Mouse (Mus musculus): ENCODE measurements around the gene Chrdl2. TPM values are rescaled to one million over a fixed set of nuclear protein-coding genes. Genes with fewer than 3 reads are reported as not detected.
A peak's percentile ranks its signal among the peaks of the same experiment; 100 is the strongest.

Chrdl2 gene
- polyA plus RNA-seq, 1 experiment from 2014 or later, result 0.10 TPM

DNA sequence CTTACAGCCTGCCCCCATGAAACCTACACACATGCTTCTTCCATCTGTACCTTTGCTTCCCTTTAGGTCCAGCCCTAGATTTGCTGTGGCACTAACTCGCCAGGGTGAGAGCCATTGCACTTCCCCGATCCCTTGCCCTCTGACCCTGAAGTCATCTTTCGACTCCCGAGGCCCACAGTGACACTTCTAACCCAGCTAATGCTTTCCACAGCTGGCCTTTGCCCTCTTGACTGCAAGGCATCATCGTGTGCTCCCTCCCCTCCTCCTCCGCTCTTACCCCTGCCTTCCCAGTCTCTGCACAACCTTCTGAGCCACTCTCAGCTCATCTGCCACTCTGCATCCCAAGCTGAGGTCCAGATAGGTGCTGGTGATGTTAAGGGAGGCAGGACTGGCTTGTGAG, 6.5 kb downstream of the Chrdl2 start:
- Histone ChIP-seq H3K4me1 (ENCODE audit: control insufficient read depth, insufficient read depth, low read length) (no peaks in the 10 kb centered on the region), H3K9ac (ENCODE audit: low read depth, low read length) (no peak overlapping the region), H3K4me2 (no peak overlapping the region), H3K27me3 (ENCODE audit: control insufficient read depth, insufficient read depth, low read length) (peaks cover 28% of the 10 kb centered on the region), H3K27ac (ENCODE audit: low read depth, low read length) (no peak overlapping the region), H3K4me3 (ENCODE audit: low read depth, low read length) (no peak overlapping the region), H3K9me3 (replicated peaks; ENCODE audit: control insufficient read depth, low read length) (no peaks in the 10 kb centered on the region), H3K36me3 (ENCODE audit: control insufficient read depth, insufficient read depth, low read length) (no peaks in the 10 kb centered on the region)
- no peak for ATAC-seq (replicated peaks; ENCODE audit: insufficient number of reproducible peaks, low FRiP score, low TSS enrichment)
- WGBS (ENCODE audit: insufficient replicate concordance), result 43% methylated on average over 6 of the region's 6 CpGs

DNA sequence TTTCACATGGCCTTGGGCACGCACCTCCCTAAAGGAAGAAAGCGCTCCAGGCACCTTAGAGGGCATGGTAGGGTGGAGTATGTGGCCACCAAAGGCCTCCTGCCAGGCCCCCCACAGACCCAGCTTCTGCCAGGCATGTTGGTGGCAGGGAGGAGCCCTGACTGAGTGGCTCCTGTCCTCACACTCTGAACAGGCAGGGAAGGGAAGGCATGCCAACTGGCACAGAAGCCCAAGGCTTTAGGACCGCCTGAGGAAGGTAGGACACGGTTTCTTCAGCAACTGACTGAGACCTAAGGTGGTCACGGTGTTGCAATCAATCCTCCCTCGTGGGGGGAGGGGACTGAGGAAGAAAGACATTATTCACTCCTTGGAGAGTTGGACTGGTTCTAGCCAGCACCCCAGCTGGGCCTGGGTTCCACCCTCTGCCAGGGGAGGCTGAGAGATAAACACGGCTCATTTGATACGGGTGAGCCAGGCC, 8.2 kb downstream of the Chrdl2 start:
- no peak overlapping the region for H3K4me3 ChIP-seq (ENCODE audit: low read depth, low read length)
- no peak overlapping the region for H3K4me2 ChIP-seq
- H3K27ac ChIP-seq (ENCODE audit: low read depth, low read length), result no peak overlapping the region
- H3K36me3 ChIP-seq (ENCODE audit: control insufficient read depth, insufficient read depth, low read length), result no peaks in the 10 kb centered on the region
- H3K27me3 ChIP-seq (ENCODE audit: control insufficient read depth, insufficient read depth, low read length), result peaks cover 13% of the 10 kb centered on the region
- WGBS (ENCODE audit: insufficient replicate concordance), result 57% methylated on average over 8 of the region's 8 CpGs
- ATAC-seq (replicated peaks; ENCODE audit: insufficient number of reproducible peaks, low FRiP score, low TSS enrichment), result no peak
- H3K9ac ChIP-seq (ENCODE audit: low read depth, low read length), result no peak overlapping the region
- no peaks in the 10 kb centered on the region for H3K9me3 ChIP-seq (replicated peaks; ENCODE audit: control insufficient read depth, low read length)
- no peaks in the 10 kb centered on the region for H3K4me1 ChIP-seq (ENCODE audit: control insufficient read depth, insufficient read depth, low read length)

DNA sequence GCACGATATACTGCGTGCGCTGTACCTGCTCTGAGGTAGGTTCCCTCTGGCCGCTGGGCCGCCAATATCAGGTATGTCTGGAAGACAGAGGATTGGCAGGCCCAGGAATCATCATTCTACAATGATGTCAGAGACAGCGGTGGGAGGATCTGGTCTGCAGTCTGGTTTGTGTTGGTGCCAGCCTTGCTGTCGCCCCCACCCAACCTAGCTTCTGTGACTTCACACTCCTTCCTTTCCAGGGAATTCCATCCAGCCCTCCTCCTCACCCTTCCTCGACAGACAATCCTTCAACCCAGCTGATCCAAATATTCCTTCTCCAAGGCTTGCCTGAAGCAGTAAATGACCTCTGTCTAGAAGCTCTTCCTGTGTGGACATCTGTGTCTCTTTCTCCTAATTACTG, 11.1 kb downstream of the Chrdl2 start:
- Histone ChIP-seq H3K4me1 (ENCODE audit: control insufficient read depth, insufficient read depth, low read length) (no peaks in the 10 kb centered on the region), H3K27ac (ENCODE audit: low read depth, low read length) (no peak overlapping the region), H3K4me2 (no peak overlapping the region), H3K36me3 (ENCODE audit: control insufficient read depth, insufficient read depth, low read length) (no peaks in the 10 kb centered on the region), H3K9me3 (replicated peaks; ENCODE audit: control insufficient read depth, low read length) (no peaks in the 10 kb centered on the region), H3K9ac (ENCODE audit: low read depth, low read length) (no peak overlapping the region), H3K27me3 (ENCODE audit: control insufficient read depth, insufficient read depth, low read length) (0 out of 2 replicates have a peak, but pooled peaks cover 4% of the 10 kb centered on the region), H3K4me3 (ENCODE audit: low read depth, low read length) (no peak overlapping the region)
- no peak for ATAC-seq (replicated peaks; ENCODE audit: insufficient number of reproducible peaks, low FRiP score, low TSS enrichment)
- WGBS (ENCODE audit: insufficient replicate concordance), result 78% methylated on average over 8 of the region's 8 CpGs

DNA sequence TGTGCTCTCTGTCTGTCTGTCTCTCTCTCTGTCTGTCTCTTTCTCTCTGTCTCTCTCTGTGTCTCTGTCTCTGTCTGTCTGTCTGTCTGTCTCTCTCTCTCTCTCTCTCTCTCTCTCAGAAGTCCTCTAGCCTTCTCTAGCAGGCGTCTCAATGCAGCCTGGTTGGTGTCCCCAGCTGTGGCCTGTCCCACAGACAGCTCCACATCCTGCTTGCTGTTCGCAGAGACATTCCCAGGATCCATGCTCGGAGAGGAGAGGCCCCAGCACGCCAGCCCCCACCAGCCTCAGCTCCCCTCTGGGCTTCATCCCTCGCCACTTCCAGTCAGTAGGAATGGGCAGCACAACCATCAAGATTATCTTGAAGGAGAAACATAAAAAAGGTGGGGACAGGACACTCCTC, 21.4 kb downstream of the Chrdl2 start:
- H3K9ac ChIP-seq (ENCODE audit: low read depth, low read length), result no peak overlapping the region

DNA sequence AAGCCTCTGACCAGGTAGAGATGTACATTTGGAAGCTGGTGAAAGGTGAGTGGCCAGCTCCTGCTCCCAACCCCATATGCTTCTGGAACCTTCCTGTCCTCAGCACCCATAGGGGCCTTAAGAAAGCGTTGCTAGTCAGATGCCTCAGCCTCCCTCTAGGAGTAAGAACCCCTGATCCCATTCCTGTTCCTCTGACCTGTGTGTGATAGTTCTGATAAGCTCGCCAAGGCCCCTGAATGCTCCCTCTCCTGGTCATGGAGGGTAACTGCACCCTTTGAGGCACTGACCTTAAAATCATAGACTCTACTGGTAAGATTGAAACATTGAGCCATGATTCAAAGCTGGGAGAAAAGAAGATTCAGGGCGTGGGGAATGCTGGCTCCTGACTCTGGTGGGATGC, 23.3 kb downstream of the Chrdl2 start:
- Histone ChIP-seq H3K4me1 (ENCODE audit: control insufficient read depth, insufficient read depth, low read length) (no peaks in the 10 kb centered on the region), H3K4me3 (ENCODE audit: low read depth, low read length) (no peak overlapping the region), H3K9ac (ENCODE audit: low read depth, low read length) (no peak overlapping the region), H3K9me3 (replicated peaks; ENCODE audit: control insufficient read depth, low read length) (no peaks in the 10 kb centered on the region), H3K27me3 (ENCODE audit: control insufficient read depth, insufficient read depth, low read length) (peaks cover 5% of the 10 kb centered on the region; the same call in 1 of the 2 replicates), H3K27ac (ENCODE audit: low read depth, low read length) (no peak overlapping the region), H3K36me3 (ENCODE audit: control insufficient read depth, insufficient read depth, low read length) (no peaks in the 10 kb centered on the region), H3K4me2 (no peak overlapping the region)
- ATAC-seq (replicated peaks; ENCODE audit: insufficient number of reproducible peaks, low FRiP score, low TSS enrichment), result no peak
- 43% methylated on average over 3 of the region's 3 CpGs for WGBS (ENCODE audit: insufficient replicate concordance)

More for the DNA sequence above, 21.4 kb downstream of the Chrdl2 start:
- 51% methylated on average over 5 of the region's 5 CpGs for WGBS (ENCODE audit: insufficient replicate concordance)
- Histone ChIP-seq H3K36me3 (ENCODE audit: control insufficient read depth, insufficient read depth, low read length) (no peaks in the 10 kb centered on the region), H3K4me3 (ENCODE audit: low read depth, low read length) (no peak overlapping the region), H3K4me1 (ENCODE audit: control insufficient read depth, insufficient read depth, low read length) (no peaks in the 10 kb centered on the region), H3K27ac (ENCODE audit: low read depth, low read length) (no peak overlapping the region), H3K4me2 (no peak overlapping the region), H3K27me3 (ENCODE audit: control insufficient read depth, insufficient read depth, low read length) (peaks cover 6% of the 10 kb centered on the region; the same call in 1 of the 2 replicates), H3K9me3 (replicated peaks; ENCODE audit: control insufficient read depth, low read length) (no peaks in the 10 kb centered on the region)
- no peak for ATAC-seq (replicated peaks; ENCODE audit: insufficient number of reproducible peaks, low FRiP score, low TSS enrichment)

DNA sequence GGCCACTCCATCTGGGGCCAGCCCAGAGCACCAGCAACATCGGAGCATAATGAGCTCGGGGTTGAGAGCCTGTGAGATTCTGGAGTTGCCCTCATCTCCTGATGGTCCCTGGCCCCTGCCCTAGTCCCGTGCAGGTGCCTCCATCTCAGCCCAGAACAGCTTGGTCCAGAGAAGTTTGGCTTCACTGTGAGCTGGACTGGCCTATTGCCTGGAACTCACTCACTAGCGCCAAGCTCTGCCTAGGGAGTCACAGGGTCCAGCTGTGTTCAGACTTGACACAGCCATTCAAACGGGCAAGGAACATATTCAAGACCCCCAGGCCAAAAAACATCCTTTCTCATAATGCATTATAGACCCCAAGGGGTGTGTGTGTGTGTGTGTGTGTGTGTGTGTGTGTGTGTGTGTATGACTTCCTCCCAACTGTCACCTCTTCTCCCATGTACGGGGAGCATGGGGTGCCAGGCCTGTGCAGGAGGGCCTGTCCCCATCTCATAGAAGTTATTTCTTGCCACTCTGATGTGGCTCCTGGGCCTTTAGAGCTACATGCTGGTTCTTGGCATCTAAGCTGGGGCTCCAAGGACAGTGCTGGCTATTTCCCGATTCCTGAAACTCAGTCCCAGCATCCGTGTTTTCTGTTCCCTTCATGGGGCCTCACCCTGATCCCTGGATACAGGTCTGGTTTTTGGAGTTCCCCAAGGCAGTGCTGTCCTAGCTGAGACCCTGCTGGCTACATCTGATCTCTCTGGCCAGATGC, 25.2 kb downstream of the Chrdl2 start:
- no peak for ATAC-seq (replicated peaks; ENCODE audit: insufficient number of reproducible peaks, low FRiP score, low TSS enrichment)
- Histone ChIP-seq H3K4me1 (ENCODE audit: control insufficient read depth, insufficient read depth, low read length) (no peaks in the 10 kb centered on the region), H3K36me3 (ENCODE audit: control insufficient read depth, insufficient read depth, low read length) (no peaks in the 10 kb centered on the region)

DNA sequence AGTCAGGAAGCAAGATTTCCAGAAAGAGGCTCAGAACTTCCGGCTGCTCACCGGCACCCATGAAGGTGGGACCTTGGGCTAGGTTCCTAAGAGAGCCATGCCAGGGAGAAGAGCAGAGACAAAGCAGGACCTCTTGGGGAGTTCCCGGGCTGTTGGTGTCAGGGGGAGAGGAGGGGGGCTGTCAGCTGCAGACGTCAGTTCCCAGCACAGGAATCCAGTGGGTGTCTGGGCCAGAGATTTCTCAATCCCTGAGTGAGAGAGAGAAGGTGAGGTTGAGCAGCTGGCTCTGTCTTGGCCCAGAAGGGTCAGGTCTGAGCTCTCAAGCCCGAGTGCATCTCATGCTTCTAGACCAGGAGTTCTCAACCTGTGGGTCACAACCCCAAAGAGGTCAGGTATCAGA, 27.7 kb downstream of the Chrdl2 start:
- 48% methylated on average over 5 of the region's 5 CpGs for WGBS (ENCODE audit: insufficient replicate concordance)
- no peak overlapping the region for H3K27ac ChIP-seq (ENCODE audit: low read depth, low read length)

More for the DNA sequence above, 25.2 kb downstream of the Chrdl2 start:
- WGBS (ENCODE audit: insufficient replicate concordance), result 77% methylated on average over 8 of the region's 8 CpGs
- no peak overlapping the region for H3K27ac ChIP-seq (ENCODE audit: low read depth, low read length)
- no peaks in the 10 kb centered on the region for H3K9me3 ChIP-seq (replicated peaks; ENCODE audit: control insufficient read depth, low read length)
- H3K27me3 ChIP-seq (ENCODE audit: control insufficient read depth, insufficient read depth, low read length), result no peaks in the 10 kb centered on the region
- no peak overlapping the region for H3K4me2 ChIP-seq
- no peak overlapping the region for H3K9ac ChIP-seq (ENCODE audit: low read depth, low read length)
- no peak overlapping the region for H3K4me3 ChIP-seq (ENCODE audit: low read depth, low read length)

DNA sequence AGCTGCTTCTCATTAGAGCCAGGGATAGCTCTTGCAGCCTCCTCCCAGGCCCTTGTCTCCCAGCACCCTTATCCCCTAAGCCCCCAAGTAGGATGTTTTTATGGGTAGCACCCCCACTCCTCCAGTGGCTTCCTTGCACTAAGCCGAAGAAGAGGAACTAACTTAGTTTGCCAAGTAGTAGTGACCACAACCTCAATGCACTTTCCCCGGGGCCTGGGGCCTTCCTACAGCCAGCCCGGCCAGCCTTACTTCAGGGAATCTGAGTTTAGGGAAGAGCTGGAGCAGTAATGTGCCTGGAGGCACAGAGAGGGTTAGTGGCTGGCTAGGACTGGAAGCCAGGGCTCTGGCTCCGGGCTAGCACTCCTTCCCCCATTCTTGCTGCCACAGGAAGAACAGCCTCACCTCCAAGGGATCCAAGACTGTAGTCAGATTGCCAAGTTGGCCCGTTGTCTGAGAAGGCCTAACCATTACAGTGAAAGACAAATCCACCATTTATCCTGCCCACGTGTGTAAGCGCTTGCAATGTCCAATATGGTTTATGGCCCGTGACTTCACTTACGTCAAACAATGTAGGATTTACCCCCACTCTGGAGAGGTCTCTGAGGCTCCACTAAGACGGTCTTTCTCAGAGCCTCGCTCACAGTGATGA, 29.0 kb downstream of the Chrdl2 start:
- Histone ChIP-seq H3K27ac (ENCODE audit: low read depth, low read length) (no peak overlapping the region), H3K4me3 (ENCODE audit: low read depth, low read length) (no peak overlapping the region), H3K4me1 (ENCODE audit: control insufficient read depth, insufficient read depth, low read length) (no peaks in the 10 kb centered on the region), H3K9me3 (replicated peaks; ENCODE audit: control insufficient read depth, low read length) (no peaks in the 10 kb centered on the region), H3K4me2 (no peak overlapping the region), H3K27me3 (ENCODE audit: control insufficient read depth, insufficient read depth, low read length) (no peaks in the 10 kb centered on the region; the same call in 1 of the 2 replicates), H3K36me3 (ENCODE audit: control insufficient read depth, insufficient read depth, low read length) (no peaks in the 10 kb centered on the region), H3K9ac (ENCODE audit: low read depth, low read length) (no peak overlapping the region)
- ATAC-seq (replicated peaks; ENCODE audit: insufficient number of reproducible peaks, low FRiP score, low TSS enrichment), result no peak
- 75% methylated on average over 11 of the region's 11 CpGs for WGBS (ENCODE audit: insufficient replicate concordance)

More for the DNA sequence above, 27.7 kb downstream of the Chrdl2 start:
- Histone ChIP-seq H3K4me3 (ENCODE audit: low read depth, low read length) (no peak overlapping the region), H3K36me3 (ENCODE audit: control insufficient read depth, insufficient read depth, low read length) (no peaks in the 10 kb centered on the region), H3K4me2 (no peak overlapping the region), H3K4me1 (ENCODE audit: control insufficient read depth, insufficient read depth, low read length) (no peaks in the 10 kb centered on the region), H3K27me3 (ENCODE audit: control insufficient read depth, insufficient read depth, low read length) (no peaks in the 10 kb centered on the region; the same call in 1 of the 2 replicates), H3K9me3 (replicated peaks; ENCODE audit: control insufficient read depth, low read length) (no peaks in the 10 kb centered on the region), H3K9ac (ENCODE audit: low read depth, low read length) (0 out of 2 replicates have a peak overlapping the region, but pooled peaks have one; percentile 28)
- no peak for ATAC-seq (replicated peaks; ENCODE audit: insufficient number of reproducible peaks, low FRiP score, low TSS enrichment)
